Mouse (Mus musculus): ENCODE data around the gene Nckap5. TPM values are rescaled to one million over a fixed set of nuclear protein-coding genes. Genes with fewer than 3 reads are reported as not detected.
"Not testable (repeated sequence)": the region's sequence is repeated elsewhere in the genome, so short reads cannot be mapped to it uniquely, and the experiment has no call there.

The Nckap5 gene
- total RNA-seq, 1 experiment from 2014 or later = not detected

- no peak for ATAC-seq (replicated peaks; ENCODE audit: insufficient number of reproducible peaks, low FRiP score, low TSS enrichment, poor library complexity, severe bottlenecking)
Measured at GRCm38 (mm10) chr1:126168131-126168530, 662.5 kb downstream of the Nckap5 start.

- no peak for ATAC-seq (replicated peaks; ENCODE audit: insufficient number of reproducible peaks, low FRiP score, low TSS enrichment, poor library complexity, severe bottlenecking)
Measured at GRCm38 (mm10) chr1:126167546-126167945, 663.1 kb downstream of the Nckap5 start.

GRCm38 (mm10) chr1:126159287-126159686, 671.3 kb downstream of the Nckap5 start:
- no peak for ATAC-seq (replicated peaks; ENCODE audit: insufficient number of reproducible peaks, low FRiP score, low TSS enrichment, poor library complexity, severe bottlenecking)

GRCm38 (mm10) chr1:126155816-126156215, 674.8 kb downstream of the Nckap5 start:
- no peak for ATAC-seq (replicated peaks; ENCODE audit: insufficient number of reproducible peaks, low FRiP score, low TSS enrichment, poor library complexity, severe bottlenecking)

GRCm38 (mm10) chr1:126153516-126154234, 676.9 kb downstream of the Nckap5 start:
- no peak for ATAC-seq (replicated peaks; ENCODE audit: insufficient number of reproducible peaks, low FRiP score, low TSS enrichment, poor library complexity, severe bottlenecking)

- ATAC-seq (replicated peaks; ENCODE audit: insufficient number of reproducible peaks, low FRiP score, low TSS enrichment, poor library complexity, severe bottlenecking) = no peak
Measured at GRCm38 (mm10) chr1:126152217-126152616, 678.4 kb downstream of the Nckap5 start.

GRCm38 (mm10) chr1:126149966-126150365, 680.6 kb downstream of the Nckap5 start:
- no peak for ATAC-seq (replicated peaks; ENCODE audit: insufficient number of reproducible peaks, low FRiP score, low TSS enrichment, poor library complexity, severe bottlenecking)

- ATAC-seq (replicated peaks; ENCODE audit: insufficient number of reproducible peaks, low FRiP score, low TSS enrichment, poor library complexity, severe bottlenecking) = no peak
Measured at GRCm38 (mm10) chr1:126135717-126136116, 694.9 kb downstream of the Nckap5 start.

GRCm38 (mm10) chr1:126132316-126132715, 698.3 kb downstream of the Nckap5 start:
- no peak for ATAC-seq (replicated peaks; ENCODE audit: insufficient number of reproducible peaks, low FRiP score, low TSS enrichment, poor library complexity, severe bottlenecking)

GRCm38 (mm10) chr1:126129129-126129528, 701.5 kb downstream of the Nckap5 start:
- ATAC-seq (replicated peaks; ENCODE audit: insufficient number of reproducible peaks, low FRiP score, low TSS enrichment, poor library complexity, severe bottlenecking) = no peak

- ATAC-seq (replicated peaks; ENCODE audit: insufficient number of reproducible peaks, low FRiP score, low TSS enrichment, poor library complexity, severe bottlenecking) = no peak
Measured at GRCm38 (mm10) chr1:126123111-126123510, 707.5 kb downstream of the Nckap5 start.

- no peak for ATAC-seq (replicated peaks; ENCODE audit: insufficient number of reproducible peaks, low FRiP score, low TSS enrichment, poor library complexity, severe bottlenecking)
Measured at GRCm38 (mm10) chr1:126120506-126120905, 710.1 kb downstream of the Nckap5 start.

- ATAC-seq (replicated peaks; ENCODE audit: insufficient number of reproducible peaks, low FRiP score, low TSS enrichment, poor library complexity, severe bottlenecking) = no peak
Measured at GRCm38 (mm10) chr1:126116034-126116433, 714.6 kb downstream of the Nckap5 start.

- ATAC-seq (replicated peaks; ENCODE audit: insufficient number of reproducible peaks, low FRiP score, low TSS enrichment, poor library complexity, severe bottlenecking) = no peak
Measured at GRCm38 (mm10) chr1:126105673-126106256, 724.8 kb downstream of the Nckap5 start.

GRCm38 (mm10) chr1:126094346-126094745, 736.3 kb downstream of the Nckap5 start:
- ATAC-seq (replicated peaks; ENCODE audit: insufficient number of reproducible peaks, low FRiP score, low TSS enrichment, poor library complexity, severe bottlenecking) = no peak

GRCm38 (mm10) chr1:126091979-126092378, 738.6 kb downstream of the Nckap5 start:
- not testable (repeated sequence) for ATAC-seq (replicated peaks; ENCODE audit: insufficient number of reproducible peaks, low FRiP score, low TSS enrichment, poor library complexity, severe bottlenecking)

GRCm38 (mm10) chr1:126087181-126087580, 743.4 kb downstream of the Nckap5 start:
- no peak for ATAC-seq (replicated peaks; ENCODE audit: insufficient number of reproducible peaks, low FRiP score, low TSS enrichment, poor library complexity, severe bottlenecking)

GRCm38 (mm10) chr1:126076312-126076711, 754.3 kb downstream of the Nckap5 start:
- no peak for ATAC-seq (replicated peaks; ENCODE audit: insufficient number of reproducible peaks, low FRiP score, low TSS enrichment, poor library complexity, severe bottlenecking)

GRCm38 (mm10) chr1:126070861-126071260, 759.7 kb downstream of the Nckap5 start:
- no peak for ATAC-seq (replicated peaks; ENCODE audit: insufficient number of reproducible peaks, low FRiP score, low TSS enrichment, poor library complexity, severe bottlenecking)

GRCm38 (mm10) chr1:126051491-126051890, 779.1 kb downstream of the Nckap5 start:
- no peak for ATAC-seq (replicated peaks; ENCODE audit: insufficient number of reproducible peaks, low FRiP score, low TSS enrichment, poor library complexity, severe bottlenecking)

Data from monocyte, adult 5-6 weeks (primary cell).